Mouse (Mus musculus): Measurements from ENCODE around the gene Gm14391.
"Not testable (repeated sequence)": the region's sequence is repeated elsewhere in the genome, so short reads cannot be mapped to it uniquely, and the experiment has no call there.

DNA sequence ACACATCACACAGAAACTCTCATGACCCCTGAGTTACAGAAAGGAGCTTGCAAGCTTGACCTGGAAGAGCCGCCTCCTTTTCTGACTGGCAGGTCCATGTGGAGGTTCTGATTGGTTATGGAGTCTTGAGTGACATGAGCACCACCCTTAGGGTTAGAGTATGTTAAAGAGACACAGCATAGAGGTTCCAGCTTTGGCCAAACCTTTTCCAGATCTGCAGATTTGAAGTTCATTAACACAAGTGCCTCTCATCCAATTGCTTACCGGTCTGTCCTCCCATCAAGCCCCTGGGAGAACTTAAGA is 64.8 kb downstream of the Gm14391 start, which contains the start of gene Gm14399:
- TF ChIP-seq CTCF, POLR2A (IDR thresholded peaks at IDR 0.05; ENCODE audit: extremely low read depth, insufficient read depth, low read length): not testable (repeated sequence)

Measured in cortical plate, adult 2 months (tissue).